Mouse (Mus musculus) kidney, embryonic 14.5 days (tissue): ENCODE measurements around the gene Taar6. TPM values are rescaled to one million over a fixed set of nuclear protein-coding genes. Genes with fewer than 3 reads are reported as not detected.

Experiments
- ATAC-seq: fragments of 200-750 bp; cut with Nextera tagmentation; 2 replicates; pipeline ENCODE4 v1.8.0; 2017; ENCODE audit warnings: moderate number of reproducible peaks, mild to moderate bottlenecking, moderate TSS enrichment, moderate library complexity; ENCODE audit not compliant: low FRiP score, low TSS enrichment
- H3K27ac ChIP-seq: fragments of 300-500 bp; sonication (generic); 2 replicates; pipeline ENCODE4 v1.5.1; 2014; ENCODE audit warnings: low read depth, mild to moderate bottlenecking, low read length, moderate library complexity, mixed read lengths
- H3K27me3 ChIP-seq: fragments of 300-500 bp; sonication (generic); 2 replicates; pipeline ENCODE4 v1.6.1; 2014; ENCODE audit warnings: mild to moderate bottlenecking, low read length; ENCODE audit not compliant: control insufficient read depth, insufficient read depth
- H3K36me3 ChIP-seq: fragments of 300-500 bp; sonication (generic); 2 replicates; pipeline ENCODE4 v1.6.1; 2014; ENCODE audit warnings: low read length, mixed read lengths; ENCODE audit not compliant: control insufficient read depth, insufficient read depth
- H3K4me1 ChIP-seq: fragments of 300-500 bp; sonication (generic); 2 replicates; pipeline ENCODE4 v1.6.1; 2014; ENCODE audit warnings: low read length, mixed read lengths; ENCODE audit not compliant: control insufficient read depth, insufficient read depth
- H3K4me2 ChIP-seq: fragments of 300-500 bp; sonication (generic); replicated peaks from 2 replicates; pipeline ENCODE4 v1.6.1; 2014; ENCODE audit warnings: low read depth, mild to moderate bottlenecking, low read length
- H3K4me3 ChIP-seq: fragments of 300-500 bp; sonication (generic); 2 replicates; pipeline ENCODE4 v1.5.1; 2014; ENCODE audit warnings: mild to moderate bottlenecking, low read length
- H3K9ac ChIP-seq: fragments of 300-500 bp; sonication (generic); 2 replicates; pipeline ENCODE4 v1.6.1; 2014; ENCODE audit warnings: low read depth, mild to moderate bottlenecking, low read length, moderate library complexity
- H3K9me3 ChIP-seq: fragments of 300-500 bp; sonication (generic); 2 replicates; pipeline ENCODE4 v1.6.1; 2016; ENCODE audit warnings: low read length; ENCODE audit not compliant: control insufficient read depth
- WGBS: fragments of 180-500 bp; shearing (Covaris S2); extraction: QIAGEN DNeasy Blood & Tissue Kit; methylation state at CpG from one replicate; pipeline ENCODE4 v1.1.7; 2014; 5-methylcytosine and 5-hydroxymethylcytosine counted together
- polyA plus RNA-seq: library from polyadenylated mRNA; unstranded; fragments of >200 nt; fragmentation: Nextera tagmentation; extraction: Ambion mirVana; gene quantifications from 2 replicates; pipeline ENCODE4 v1.2.1, GENCODE M21; 2014

Gene Taar6
- polyA plus RNA-seq, 1 experiment from 2014 or later: not detected

GRCm38 (mm10) chr10:23949508-23950005 lies 35.9 kb downstream of the Taar6 start, which contains the start of gene Taar3:
Gene Taar3, plus strand, starts transcription at chr10:23949558.
- no peak for ATAC-seq
- Histone ChIP-seq H3K9ac (no peak within 1 kb of the TSS), H3K36me3 (no peaks in the 10 kb centered on the region), H3K27ac (no peak within 1 kb of the TSS), H3K9me3 (no peaks in the 10 kb centered on the region), H3K27me3 (no peaks in the 10 kb centered on the region), H3K4me2 (no peak within 1 kb of the TSS), H3K4me3 (no peak within 1 kb of the TSS), H3K4me1 (no peaks in the 10 kb centered on the region)
- WGBS: 90% methylated on average over 16 of the region's 16 CpGs

GRCm38 (mm10) chr10:23948026-23948425 lies 37.4 kb downstream of the Taar6 start:
- no peak overlapping the region for H3K4me3 ChIP-seq
- H3K4me1 ChIP-seq: no peaks in the 10 kb centered on the region
- H3K9ac ChIP-seq: no peak overlapping the region
- H3K27ac ChIP-seq: no peak overlapping the region
- no peak overlapping the region for H3K4me2 ChIP-seq
- H3K36me3 ChIP-seq: no peaks in the 10 kb centered on the region
- WGBS: 65% methylated on average over 7 of the region's 7 CpGs
- no peaks in the 10 kb centered on the region for H3K9me3 ChIP-seq
- H3K27me3 ChIP-seq: no peaks in the 10 kb centered on the region
- ATAC-seq: no peak

- 87% methylated on average over 5 of the region's 5 CpGs for WGBS
- no peak for ATAC-seq
- no peak overlapping the region for H3K27ac ChIP-seq
- H3K9ac ChIP-seq: no peak overlapping the region
- no peaks in the 10 kb centered on the region for H3K36me3 ChIP-seq
- H3K9me3 ChIP-seq: no peaks in the 10 kb centered on the region
- no peaks in the 10 kb centered on the region for H3K27me3 ChIP-seq
- no peak overlapping the region for H3K4me3 ChIP-seq
- no peaks in the 10 kb centered on the region for H3K4me1 ChIP-seq
- no peak overlapping the region for H3K4me2 ChIP-seq
Measured at GRCm38 (mm10) chr10:23942465-23942864, 43.0 kb downstream of the Taar6 start.

DNA sequence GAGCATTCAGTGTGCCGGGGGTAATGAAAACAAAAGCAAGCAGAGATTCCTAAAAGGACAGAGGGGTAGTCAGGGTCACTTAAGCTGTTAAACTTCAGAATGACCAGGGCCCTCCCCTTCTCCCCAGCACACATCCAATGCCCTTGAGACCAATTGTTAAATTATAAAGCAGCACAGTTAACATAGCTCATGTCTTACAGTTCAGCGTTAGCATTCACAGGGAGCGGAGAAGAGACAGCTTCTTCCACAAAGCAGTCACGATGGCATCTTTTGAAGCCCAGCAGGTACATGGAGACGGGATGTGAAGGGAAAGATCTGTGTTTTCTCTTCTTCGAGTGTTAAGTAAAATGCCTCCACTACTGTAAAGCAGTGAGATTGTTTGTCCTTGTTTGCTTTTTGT lies 47.1 kb downstream of the Taar6 start, which contains the start of gene Taar2:
TSS of gene Taar2 (plus strand) at position 261 of the 400 bp plus-strand sequence.
- H3K27ac ChIP-seq: no peak within 1 kb of the TSS
- ATAC-seq: no peak
- no peaks in the 10 kb centered on the region for H3K9me3 ChIP-seq
- no peak within 1 kb of the TSS; the same call in 1 of the 2 replicates for H3K9ac ChIP-seq
- H3K4me3 ChIP-seq: no peak within 1 kb of the TSS
- no peaks in the 10 kb centered on the region for H3K4me1 ChIP-seq
- 30% methylated on average over 6 of the region's 6 CpGs for WGBS
- H3K27me3 ChIP-seq: no peaks in the 10 kb centered on the region
- no peaks in the 10 kb centered on the region for H3K36me3 ChIP-seq
- H3K4me2 ChIP-seq: 0 out of 2 replicates have a peak within 1 kb of the TSS, but pooled peaks have one; percentile 2

DNA sequence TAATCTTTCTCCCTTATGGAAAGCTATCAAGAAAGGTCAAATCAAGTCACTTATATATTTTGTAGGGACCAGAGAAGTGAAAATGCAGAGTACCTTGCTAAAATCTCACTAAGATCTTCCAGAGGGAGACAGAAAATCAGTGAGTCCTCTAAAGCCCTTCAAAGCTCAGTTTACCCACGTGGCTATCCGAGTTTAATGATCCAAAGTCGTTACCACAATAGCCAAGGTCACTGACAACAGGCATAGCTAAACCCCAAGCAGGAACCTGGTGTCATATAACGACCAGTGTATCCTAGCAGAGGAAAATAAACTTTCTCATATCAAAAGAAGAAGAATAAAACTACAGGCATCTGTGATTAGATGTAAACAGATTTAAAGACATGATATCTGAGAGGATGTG lies 47.8 kb downstream of the Taar6 start:
- Histone ChIP-seq H3K36me3 (no peaks in the 10 kb centered on the region), H3K9me3 (no peaks in the 10 kb centered on the region), H3K9ac (no peak overlapping the region), H3K4me2 (no peak overlapping the region), H3K4me3 (no peak overlapping the region), H3K27me3 (no peaks in the 10 kb centered on the region), H3K4me1 (no peaks in the 10 kb centered on the region), H3K27ac (no peak overlapping the region)
- ATAC-seq: no peak
- WGBS: 12% methylated on average over 4 of the region's 4 CpGs

Other genes with a start within 250 kb of the Taar6 start
- 203 and 268 TPM in 2 replicates for gene Rps12, start 198.4 kb downstream of the Taar6 start, polyA plus RNA-seq
- 13.4 and 20.0 TPM in 2 replicates for gene Slc18b1, start 188.7 kb downstream of the Taar6 start, polyA plus RNA-seq
- gene Vnn3, start 134.2 kb downstream of the Taar6 start, polyA plus RNA-seq: not detected in 2 replicates
- gene Vnn1, start 91.0 kb downstream of the Taar6 start, polyA plus RNA-seq: 0.74 and 0.79 TPM in 2 replicates
- gene Taar1, start 65.3 kb downstream of the Taar6 start, polyA plus RNA-seq: not detected in 2 replicates
- not detected in 2 replicates for gene Taar2, start 47.1 kb downstream of the Taar6 start, polyA plus RNA-seq
- gene Taar3, start 36.1 kb downstream of the Taar6 start, polyA plus RNA-seq: not detected in 2 replicates
- not detected in 2 replicates for gene Taar4, start 25.2 kb downstream of the Taar6 start, polyA plus RNA-seq
- gene Taar5, start 14.9 kb downstream of the Taar6 start, polyA plus RNA-seq: not detected in 2 replicates
- gene Taar7a, start 7.8 kb upstream of the Taar6 start, polyA plus RNA-seq: not detected in 2 replicates
- gene Taar7b, start 14.3 kb upstream of the Taar6 start, polyA plus RNA-seq: not detected in 2 replicates
- not detected in 2 replicates for gene Taar7d, start 41.6 kb upstream of the Taar6 start, polyA plus RNA-seq
- not detected in 2 replicates for gene Taar7e, start 52.0 kb upstream of the Taar6 start, polyA plus RNA-seq
- gene Taar7f, start 63.9 kb upstream of the Taar6 start, polyA plus RNA-seq: not detected in 2 replicates
- gene Taar8a, start 90.9 kb upstream of the Taar6 start, polyA plus RNA-seq: not detected in 2 replicates
- not detected in 2 replicates for gene Taar8b, start 106.6 kb upstream of the Taar6 start, polyA plus RNA-seq
- not detected in 2 replicates for gene Taar8c, start 116.3 kb upstream of the Taar6 start, polyA plus RNA-seq
- gene Taar9, start 123.9 kb upstream of the Taar6 start, polyA plus RNA-seq: not detected in 2 replicates
- 67.8 and 95.5 TPM in 2 replicates for gene Stx7, start 163.7 kb upstream of the Taar6 start, polyA plus RNA-seq
- 18.1 and 29.7 TPM in 2 replicates for gene Moxd1, start 237.9 kb upstream of the Taar6 start, polyA plus RNA-seq